8 mouse cellular contexts compared by ENCODE assay signal in genomic region chr16:56920102-56920657, GRCm38 (mm10). TPM values are rescaled to one million over a fixed set of nuclear protein-coding genes. Genes with fewer than 3 reads are reported as not detected.
DNase-seq lines count a peak whose midpoint lies in the region; ATAC-seq and TF ChIP-seq lines count a peak whose summit lies in the region.

No protein-coding gene starts in this region.

- ATAC-seq in inflammation-experienced regulatory T-cells, adult 6 months, result peak; percentile 74

- peak; percentile 9 to 61 for DNase-seq in heart, adult 18-20 months
- DNase-seq in heart, postnatal 25 days (ENCODE audit: low spot score), result no peak
- peak; percentile 60 for DNase-seq in embryo, embryonic 9.5 days (ENCODE audit: extremely low spot score)
- DNase-seq in lung, postnatal 36 days, result peak; percentile 36
- peak; percentile 57 for DNase-seq in telencephalon, adult 2 months (ENCODE audit: low read depth, low spot score)
- no peak for DNase-seq in urinary bladder, postnatal 14 days (ENCODE audit: low spot score)

- intact Hi-C loops in heart, postnatal 25 days (cut with DNase I), result loop anchor here (2.0 kb wide), 1 partner anchor 149 kb away; no protein-coding TSS in a partner anchor

- no peak overlapping the region for H3K4me3 ChIP-seq in E14TG2a.4 (replicated peaks; ENCODE audit: low read length)

- peaks cover 5% of the 10 kb centered on the region for H3K36me3 ChIP-seq in E14TG2a.4 (ENCODE audit: insufficient read depth, low read length)

- H3K27me3 ChIP-seq in E14TG2a.4 (ENCODE audit: insufficient read depth, low read length), result no peaks in the 10 kb centered on the region

- H3K4me1 ChIP-seq in E14TG2a.4 (replicated peaks; ENCODE audit: low read depth, low read length), result no peaks in the 10 kb centered on the region; the same call in 1 of the 2 replicates

- TF ChIP-seq CTCF in E14TG2a.4 (conservative IDR thresholded peaks at IDR 0.05; ENCODE audit: low read length), result peak; percentile 88

- H3K9me3 ChIP-seq in E14TG2a.4 (ENCODE audit: low read length), result peaks cover 40% of the 10 kb centered on the region

RNA-seq across cellular contexts. Expression of gene Lnp1, which starts 7.7 kb away (rescaled TPM):
- total RNA-seq in heart, adult 18-20 months (2021), result not detected
- not detected for total RNA-seq in heart, postnatal 25 days (2021)
- not detected for polyA plus RNA-seq in inflammation-experienced regulatory T-cells, adult 6 months (2017; shearing (Covaris generic))

RNA-seq across cellular contexts. Expression of gene Tmem45a, which starts 34.2 kb away (rescaled TPM):
- total RNA-seq in heart, adult 18-20 months (2021), result 1 to 10 TPM; 2.9 to 4.8 TPM
- total RNA-seq in heart, postnatal 25 days (2021), result 1 to 10 TPM; 3.7 to 3.8 TPM
- under 1 TPM in 2 of 3 experiments, not detected in 1; 0.34 to 0.58 TPM for polyA plus RNA-seq in inflammation-experienced regulatory T-cells, adult 6 months (2017; shearing (Covaris generic))

Comparison
In these comparisons a context has a peak if more than half of its experiments do, and no peak if none do; other contexts are left out.
1. DNase-seq: peak in heart, adult 18-20 months (2 of 2), embryo, embryonic 9.5 days (single experiment), lung, postnatal 36 days (single experiment) and telencephalon, adult 2 months (single experiment); none in heart, postnatal 25 days (single experiment) and urinary bladder, postnatal 14 days (single experiment).